Mouse (Mus musculus) lung, postnatal 36 days (tissue): ENCODE measurements around the gene Tma7.

ENCODE experiments used
- DNase-seq: peaks from one replicate; pipeline ENCODE4 v3.0.0; 2022; ENCODE audit warnings: mixed read lengths

Tma7 gene

GRCm38 (mm10) chr9:109082124-109082800 lies at the start of gene Tma7, which contains the start of gene Ccdc51:
Gene Tma7, minus strand, starts transcription at chr9:109082587.
Gene Ccdc51, plus strand, starts transcription at chr9:109082493.
- DNase-seq = peak; percentile 91

- no peak for DNase-seq
These were observed 47.7 kb upstream of the Tma7 start for GRCm38 (mm10) chr9:109130076-109130475.

GRCm38 (mm10) chr9:109128211-109128610 lies 45.8 kb upstream of the Tma7 start:
- DNase-seq = peak; percentile 65

- DNase-seq = no peak
These were observed 44.7 kb upstream of the Tma7 start for GRCm38 (mm10) chr9:109127076-109127475.

- no peak for DNase-seq
These were observed 43.1 kb upstream of the Tma7 start for GRCm38 (mm10) chr9:109125481-109125880.

GRCm38 (mm10) chr9:109125043-109125442 lies 42.7 kb upstream of the Tma7 start:
- DNase-seq = no peak

- no peak for DNase-seq
These were observed 41.8 kb upstream of the Tma7 start for GRCm38 (mm10) chr9:109124164-109124563.

- DNase-seq = peak; percentile 45
These were observed 40.9 kb upstream of the Tma7 start for GRCm38 (mm10) chr9:109123266-109123665.

- DNase-seq = peak; percentile 61
These were observed 40.2 kb upstream of the Tma7 start for GRCm38 (mm10) chr9:109122553-109123085.

- no peak for DNase-seq
These were observed 38.6 kb upstream of the Tma7 start for GRCm38 (mm10) chr9:109120956-109121355.

- DNase-seq = no peak
These were observed 37.2 kb upstream of the Tma7 start for GRCm38 (mm10) chr9:109119571-109119970.

GRCm38 (mm10) chr9:109118106-109118505 lies 35.7 kb upstream of the Tma7 start:
- DNase-seq = peak; percentile 77

- DNase-seq = no peak
These were observed 33.8 kb upstream of the Tma7 start for GRCm38 (mm10) chr9:109116205-109116604.

- DNase-seq = no peak
These were observed 32.5 kb upstream of the Tma7 start for GRCm38 (mm10) chr9:109114871-109115270.

GRCm38 (mm10) chr9:109114276-109114675 lies 31.9 kb upstream of the Tma7 start:
- no peak for DNase-seq

- DNase-seq = no peak
These were observed 30.9 kb upstream of the Tma7 start for GRCm38 (mm10) chr9:109113331-109113730.

GRCm38 (mm10) chr9:109111591-109111990 lies 29.2 kb upstream of the Tma7 start:
- DNase-seq = no peak

GRCm38 (mm10) chr9:109111101-109111500 lies 28.7 kb upstream of the Tma7 start:
- no peak for DNase-seq

- DNase-seq = no peak
These were observed 27.9 kb upstream of the Tma7 start for GRCm38 (mm10) chr9:109110240-109110639.

GRCm38 (mm10) chr9:109107341-109107740 lies 25.0 kb upstream of the Tma7 start:
- no peak for DNase-seq

GRCm38 (mm10) chr9:109105648-109106047 lies 23.3 kb upstream of the Tma7 start:
- no peak for DNase-seq

GRCm38 (mm10) chr9:109105011-109105410 lies 22.6 kb upstream of the Tma7 start:
- DNase-seq = peak; percentile 58

GRCm38 (mm10) chr9:109104083-109104482 lies 21.7 kb upstream of the Tma7 start:
- DNase-seq = no peak

GRCm38 (mm10) chr9:109103250-109103649 lies 20.9 kb upstream of the Tma7 start:
- peak; percentile 47 for DNase-seq

- no peak for DNase-seq
These were observed 20.2 kb upstream of the Tma7 start for GRCm38 (mm10) chr9:109102541-109102940.
